Mouse (Mus musculus) liver, embryonic 16.5 days (tissue): ENCODE data around the gene Mrpl55. TPM values are rescaled to one million over a fixed set of nuclear protein-coding genes. Genes with fewer than 3 reads are reported as not detected.

Experiments used
- ATAC-seq: fragments of 200-750 bp; cut with Nextera tagmentation; 2 replicates; pipeline ENCODE4 v1.8.0; 2017; ENCODE audit warnings: low read depth, mild to moderate bottlenecking, moderate number of reproducible peaks, moderate library complexity
- H3K27ac ChIP-seq: fragments of 300-500 bp; sonication (generic); 2 replicates; pipeline ENCODE4 v1.5.1; 2014; ENCODE audit warnings: mild to moderate bottlenecking, low read length
- H3K27me3 ChIP-seq: fragments of 300-500 bp; sonication (generic); 2 replicates; pipeline ENCODE4 v1.6.1; 2014; ENCODE audit warnings: low read depth, low read length, mixed read lengths; ENCODE audit not compliant: control insufficient read depth, insufficient read depth
- H3K36me3 ChIP-seq: fragments of 300-500 bp; sonication (generic); 2 replicates; pipeline ENCODE4 v1.6.1; 2014; ENCODE audit warnings: mild to moderate bottlenecking; ENCODE audit not compliant: control insufficient read depth, insufficient read depth
- H3K4me1 ChIP-seq: fragments of 300-500 bp; sonication (generic); 2 replicates; pipeline ENCODE4 v1.6.1; 2014; ENCODE audit warnings: low read depth, low read length, mixed read lengths; ENCODE audit not compliant: control insufficient read depth
- H3K4me2 ChIP-seq: fragments of 300-500 bp; sonication (generic); 2 replicates; pipeline ENCODE4 v1.6.1; 2014; ENCODE audit warnings: low read depth, low read length, mixed read lengths
- H3K4me3 ChIP-seq: fragments of 300-500 bp; sonication (generic); 2 replicates; pipeline ENCODE4 v1.5.1; 2014; ENCODE audit warnings: low read depth, mild to moderate bottlenecking, low read length
- H3K9ac ChIP-seq: fragments of 300-500 bp; sonication (generic); 2 replicates; pipeline ENCODE4 v1.6.1; 2014; ENCODE audit warnings: low read depth, low read length
- H3K9me3 ChIP-seq: fragments of 300-500 bp; sonication (generic); replicated peaks from 2 replicates; pipeline ENCODE4 v1.6.1; 2016; ENCODE audit warnings: low read length; ENCODE audit not compliant: control insufficient read depth
- WGBS: fragments of 180-500 bp; shearing (Covaris S2); extraction: QIAGEN DNeasy Blood & Tissue Kit; methylation state at CpG from one replicate; pipeline ENCODE4 v1.1.7; 2014; ENCODE audit not compliant: insufficient replicate concordance; 5-methylcytosine and 5-hydroxymethylcytosine counted together
- polyA plus RNA-seq: library from polyadenylated mRNA; unstranded; fragments of >200 nt; fragmentation: Nextera tagmentation; extraction: Ambion mirVana; gene quantifications from 2 replicates; pipeline ENCODE4 v1.2.1, GENCODE M21; 2015

Mrpl55 gene
- polyA plus RNA-seq, 1 experiment from 2014 or later = 43.1 TPM

DNA sequence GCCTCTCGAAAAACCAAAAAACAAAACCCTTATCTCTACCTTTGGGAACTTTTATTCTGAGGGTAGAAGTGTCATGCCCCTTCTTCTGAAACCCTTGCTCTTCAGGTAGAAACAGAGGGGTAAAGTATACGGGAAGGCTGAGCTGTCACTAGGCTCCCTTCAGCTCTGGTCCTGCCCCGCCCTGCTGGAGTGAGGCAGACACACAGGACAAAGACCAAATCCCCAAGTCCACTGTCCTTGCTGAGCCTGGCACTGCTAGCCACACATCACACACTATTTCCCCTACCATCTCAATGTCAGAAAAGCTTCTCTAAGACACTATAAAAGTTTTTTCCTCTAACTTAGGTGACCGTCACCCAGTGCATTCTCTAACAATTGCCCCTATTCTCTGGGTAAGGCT is 20.0 kb downstream of the Mrpl55 start:
- Histone ChIP-seq H3K4me2 (no peak overlapping the region), H3K27ac (no peak overlapping the region), H3K9me3 (no peaks in the 10 kb centered on the region), H3K27me3 (no peaks in the 10 kb centered on the region), H3K9ac (no peak overlapping the region), H3K4me3 (no peak overlapping the region), H3K4me1 (peaks cover 55% of the 10 kb centered on the region), H3K36me3 (peaks cover 16% of the 10 kb centered on the region; the same call in 1 of the 2 replicates)
- peak; percentile 28; the same call in 1 of the 2 replicates for ATAC-seq
- WGBS = 59% methylated on average over 4 of the region's 4 CpGs

DNA sequence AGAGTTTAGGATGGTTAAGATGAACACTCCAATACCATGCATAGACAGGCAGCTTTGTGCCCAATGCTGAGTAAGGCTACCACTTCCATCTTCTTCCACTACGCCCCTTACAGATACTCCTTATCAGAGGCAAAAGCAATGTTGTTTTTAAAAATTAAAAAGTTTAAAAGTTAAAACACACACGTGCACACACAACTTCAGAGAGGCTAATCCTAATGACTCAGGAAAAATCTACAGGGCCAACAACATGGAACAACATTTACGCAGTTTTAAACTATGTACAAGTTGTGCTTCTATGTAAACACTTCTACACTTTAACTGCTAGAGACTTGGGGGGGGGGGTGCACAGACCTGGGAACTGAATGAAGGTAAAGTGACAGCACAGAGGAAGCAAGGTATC is 21.7 kb downstream of the Mrpl55 start:
- H3K36me3 ChIP-seq = peaks cover 13% of the 10 kb centered on the region; the same call in 1 of the 2 replicates
- H3K9me3 ChIP-seq = no peaks in the 10 kb centered on the region
- ATAC-seq = no peak
- no peak overlapping the region for H3K4me3 ChIP-seq
- H3K27ac ChIP-seq = no peak overlapping the region
- 67% methylated on average over 3 of the region's 3 CpGs for WGBS
- peaks cover 59% of the 10 kb centered on the region for H3K4me1 ChIP-seq
- H3K4me2 ChIP-seq = no peak overlapping the region
- no peaks in the 10 kb centered on the region for H3K27me3 ChIP-seq
- no peak overlapping the region for H3K9ac ChIP-seq

DNA sequence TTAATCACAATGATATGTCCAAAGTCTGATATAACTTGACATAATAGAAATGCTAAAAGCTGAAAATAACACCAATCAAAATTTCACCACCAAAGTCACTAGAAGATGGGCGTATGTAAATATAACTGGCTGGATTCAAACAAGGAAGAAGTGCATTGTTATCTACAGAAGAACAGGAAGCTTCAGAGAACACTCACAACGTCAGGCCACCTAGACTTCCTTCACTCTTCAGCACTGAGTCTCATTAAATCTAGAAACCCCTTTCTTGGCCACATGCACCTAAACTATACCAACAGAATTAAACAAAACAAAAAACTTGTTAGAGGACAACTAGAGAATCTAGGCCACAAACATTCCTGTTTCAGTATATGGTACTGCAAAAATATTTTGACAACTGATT is 22.2 kb downstream of the Mrpl55 start:
- H3K27ac ChIP-seq = no peak overlapping the region
- no peaks in the 10 kb centered on the region for H3K9me3 ChIP-seq
- no peak for ATAC-seq
- 11% methylated on average over 2 of the region's 2 CpGs for WGBS
- no peak overlapping the region for H3K9ac ChIP-seq
- H3K27me3 ChIP-seq = no peaks in the 10 kb centered on the region
- peaks cover 61% of the 10 kb centered on the region for H3K4me1 ChIP-seq
- peaks cover 11% of the 10 kb centered on the region; the same call in 1 of the 2 replicates for H3K36me3 ChIP-seq
- no peak overlapping the region for H3K4me3 ChIP-seq
- H3K4me2 ChIP-seq = no peak overlapping the region

DNA sequence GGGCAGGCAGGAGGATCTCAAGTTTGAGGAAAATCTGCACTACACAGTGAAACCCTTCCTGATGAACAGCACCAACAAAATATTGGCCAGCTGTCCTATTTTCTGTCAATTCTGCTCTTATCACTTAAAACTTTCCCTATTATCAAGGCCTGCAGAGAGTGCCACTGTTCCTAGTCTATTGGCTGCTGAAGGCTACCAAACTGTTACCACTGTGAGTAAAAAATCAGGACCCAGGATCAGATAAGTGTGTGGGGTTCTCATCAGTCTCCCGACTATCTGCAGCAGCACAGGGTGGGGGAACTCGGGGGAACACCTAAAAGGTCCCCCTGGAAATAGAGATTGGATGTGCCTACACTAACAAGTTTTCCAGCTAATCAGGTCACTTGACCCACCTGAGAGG is 22.9 kb downstream of the Mrpl55 start:
- H3K9ac ChIP-seq = no peak overlapping the region
- 19% methylated on average over 2 of the region's 2 CpGs for WGBS
- no peak overlapping the region for H3K4me3 ChIP-seq
- H3K9me3 ChIP-seq = no peaks in the 10 kb centered on the region
- H3K4me1 ChIP-seq = peaks cover 61% of the 10 kb centered on the region
- ATAC-seq = no peak
- peak overlapping the region; percentile 83 for H3K4me2 ChIP-seq
- peaks cover 8% of the 10 kb centered on the region; the same call in 1 of the 2 replicates for H3K36me3 ChIP-seq
- no peak overlapping the region; the same call in 1 of the 2 replicates for H3K27ac ChIP-seq
- H3K27me3 ChIP-seq = no peaks in the 10 kb centered on the region

DNA sequence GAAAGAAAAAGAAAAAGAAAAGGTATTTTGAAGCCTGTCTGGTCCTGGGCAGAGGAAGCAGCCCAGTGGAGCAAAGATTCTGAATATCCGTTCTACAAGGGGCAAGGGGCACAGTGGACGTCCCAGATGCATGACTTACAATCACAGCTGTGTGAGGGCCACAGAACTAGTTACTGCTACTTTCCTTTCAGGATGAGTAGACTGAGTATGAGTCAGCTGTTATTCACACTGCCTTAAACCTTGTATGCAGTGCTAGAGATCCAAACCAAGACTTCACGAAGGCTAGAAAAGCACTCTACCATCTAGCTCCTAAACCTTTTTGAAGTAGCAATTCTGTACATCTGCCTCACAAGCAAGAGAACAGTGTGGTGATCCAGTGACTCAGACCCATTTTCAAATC is 24.0 kb downstream of the Mrpl55 start:
- Histone ChIP-seq H3K27me3 (no peaks in the 10 kb centered on the region), H3K27ac (peak overlapping the region; percentile 97; the same call in 1 of the 2 replicates), H3K4me2 (peak overlapping the region; percentile 83), H3K9ac (peak overlapping the region; percentile 99; the same call in 1 of the 2 replicates), H3K4me1 (peaks cover 63% of the 10 kb centered on the region), H3K9me3 (no peaks in the 10 kb centered on the region), H3K36me3 (peaks cover 4% of the 10 kb centered on the region; the same call in 1 of the 2 replicates), H3K4me3 (peak overlapping the region; percentile 91)
- 33% methylated on average over 3 of the region's 3 CpGs for WGBS
- ATAC-seq = no peak

DNA sequence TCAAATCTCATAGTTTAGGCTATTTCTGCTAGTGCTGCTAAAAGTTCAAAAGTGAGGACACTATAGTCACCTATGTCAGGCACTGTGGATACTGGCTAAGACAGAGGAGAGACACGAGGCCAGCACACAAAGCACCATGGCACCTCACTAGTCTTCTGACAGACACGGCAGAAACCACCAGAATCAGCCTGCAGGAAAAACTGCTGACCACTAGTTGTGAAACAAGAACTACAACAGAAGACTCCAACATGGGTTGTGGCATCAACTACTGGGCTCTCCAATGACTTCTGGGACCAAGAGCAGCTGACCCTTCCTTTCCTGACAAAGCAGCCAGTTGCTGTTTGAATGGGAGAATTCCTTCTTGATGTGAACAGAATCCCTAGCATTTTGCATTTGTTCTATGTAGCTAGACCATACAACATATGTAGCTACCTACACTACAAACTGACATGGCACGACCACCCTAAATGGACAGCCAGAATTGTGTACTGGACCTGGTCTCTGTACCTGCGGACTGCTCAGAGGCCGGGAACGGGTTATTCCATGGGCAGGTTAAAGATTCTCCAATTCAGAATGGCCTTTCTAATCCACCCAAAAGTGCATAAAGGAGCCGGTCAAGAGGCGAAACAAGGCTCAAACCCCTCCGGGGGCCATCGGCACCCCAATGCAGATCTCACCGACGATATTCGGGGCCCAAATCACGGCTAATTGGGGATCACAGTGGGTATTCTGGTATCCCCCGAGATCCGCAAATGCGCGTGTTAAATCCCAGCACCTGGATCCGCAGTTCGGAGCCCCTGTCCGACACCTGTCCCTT is 24.7 kb downstream of the Mrpl55 start:
- Histone ChIP-seq H3K4me1 (peaks cover 63% of the 10 kb centered on the region), H3K4me2 (peak overlapping the region; percentile 83), H3K27ac (peak overlapping the region; percentile 97), H3K9me3 (no peaks in the 10 kb centered on the region), H3K36me3 (peaks cover 4% of the 10 kb centered on the region; the same call in 1 of the 2 replicates), H3K9ac (peak overlapping the region; percentile 99), H3K4me3 (peak overlapping the region; percentile 91), H3K27me3 (no peaks in the 10 kb centered on the region)
- WGBS = 2% methylated on average over 21 of the region's 21 CpGs
- ATAC-seq = no peak

DNA sequence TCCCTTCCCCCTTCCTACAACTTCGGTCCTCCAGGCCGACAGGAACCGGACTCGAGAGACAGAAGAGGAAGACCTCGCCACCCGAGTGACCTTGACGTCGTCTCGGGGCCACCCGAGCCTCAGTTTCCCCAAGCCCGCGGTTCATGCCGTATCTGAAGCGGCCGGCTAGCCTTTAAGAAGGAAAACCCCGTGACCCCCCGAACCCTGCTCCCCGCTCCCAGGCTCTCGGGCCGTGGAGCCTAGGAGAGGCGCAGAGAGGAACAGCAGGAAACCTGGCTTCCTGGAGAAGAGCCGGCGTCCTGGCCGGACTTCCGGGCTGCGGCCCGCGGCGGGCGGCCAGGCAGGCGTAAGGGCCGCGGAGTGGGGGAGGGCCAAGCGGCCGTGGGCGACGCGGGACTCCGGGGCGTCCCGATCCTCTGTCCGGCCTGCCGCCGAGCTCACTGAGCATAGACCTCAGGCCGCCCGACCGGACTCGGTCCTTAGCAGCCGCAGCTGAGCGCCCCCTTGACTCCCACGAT is 25.4 kb downstream of the Mrpl55 start:
- H3K9ac ChIP-seq = peak overlapping the region; percentile 99
- no peaks in the 10 kb centered on the region for H3K9me3 ChIP-seq
- H3K4me1 ChIP-seq = peaks cover 57% of the 10 kb centered on the region
- peak overlapping the region; percentile 83 for H3K4me2 ChIP-seq
- H3K27ac ChIP-seq = peak overlapping the region; percentile 97
- peak; percentile 73 for ATAC-seq
- under 1% methylated on average over 51 of the region's 51 CpGs for WGBS
- H3K4me3 ChIP-seq = peak overlapping the region; percentile 91
- no peaks in the 10 kb centered on the region for H3K27me3 ChIP-seq
- H3K36me3 ChIP-seq = peaks cover 4% of the 10 kb centered on the region; the same call in 1 of the 2 replicates

DNA sequence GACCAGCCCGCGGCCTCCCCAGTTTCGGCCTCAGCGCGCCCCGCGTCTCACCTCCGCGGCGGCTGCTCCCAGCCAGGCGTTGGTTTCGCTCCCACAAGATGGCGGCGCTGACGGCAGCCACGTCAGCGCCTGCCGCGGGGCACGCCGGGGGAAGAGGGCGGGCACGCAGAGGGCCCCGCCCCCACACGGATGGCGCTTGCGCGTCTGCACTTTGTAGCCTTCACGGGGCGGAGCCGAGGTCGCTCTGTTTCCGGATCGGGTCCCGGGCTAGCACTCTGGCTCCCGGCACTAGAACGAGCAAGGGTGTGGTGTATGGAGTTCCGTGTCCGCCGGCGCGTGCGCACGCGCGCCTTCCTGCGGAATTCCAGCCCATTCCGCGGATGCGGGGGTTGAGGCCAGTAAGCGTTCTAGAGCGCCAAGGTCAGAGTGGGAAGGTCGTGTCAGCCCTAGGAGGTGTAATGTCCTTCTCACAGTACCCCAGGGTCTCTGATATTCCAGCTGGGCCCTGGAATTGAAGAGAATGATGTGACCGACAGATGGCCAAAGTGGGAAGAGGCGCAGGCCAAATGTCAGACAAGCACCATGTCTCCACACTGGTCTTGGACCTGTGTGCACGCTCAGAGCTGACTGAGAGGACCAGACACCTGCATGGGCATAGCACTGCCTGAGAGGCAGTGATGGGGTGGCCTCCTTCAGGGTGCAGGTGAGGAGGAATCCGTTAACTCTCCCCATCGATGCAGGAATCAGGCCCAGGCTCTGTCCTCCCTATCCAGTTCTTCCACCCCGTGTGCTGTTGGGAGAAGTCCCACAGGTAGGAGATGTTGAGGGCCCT is 26.1 kb downstream of the Mrpl55 start, which contains the start of gene Arf1:
Arf1 (minus strand) TSS at position 149 of the 832 bp plus-strand sequence.
- 4% methylated on average over 59 of the region's 59 CpGs for WGBS
- Histone ChIP-seq H3K36me3 (peaks cover 4% of the 10 kb centered on the region; the same call in 1 of the 2 replicates), H3K27me3 (peaks cover 2% of the 10 kb centered on the region; the same call in 1 of the 2 replicates), H3K4me1 (peaks cover 51% of the 10 kb centered on the region), H3K9ac (peak within 1 kb of the TSS; percentile 99), H3K9me3 (no peaks in the 10 kb centered on the region), H3K4me2 (peak within 1 kb of the TSS; percentile 87), H3K4me3 (peak within 1 kb of the TSS; percentile 91), H3K27ac (peak within 1 kb of the TSS; percentile 97)
- ATAC-seq = peak; percentile 95
